Mouse (Mus musculus) megakaryocyte, adult 5-6 weeks (primary cell): ENCODE measurements around the gene Nudt14. TPM values are rescaled to one million over a fixed set of nuclear protein-coding genes. Genes with fewer than 3 reads are reported as not detected.
A peak's percentile ranks its signal among the peaks of the same experiment; 100 is the strongest.

Experiments used
- ATAC-seq: 2 replicates; pipeline ENCODE4 v1.8.0; 2016; ENCODE audit warnings: mild to moderate bottlenecking, inconsistent platforms; ENCODE audit not compliant: poor library complexity, severe bottlenecking
- total RNA-seq, 2 experiments: library from RNA; stranded (forward) in 1 of 2; stranded (reverse) in 1 of 2; fragments of 153-499, 151-499 nt in 1 of 2; fragments of 221-1000, 200-1000 nt in 1 of 2; gene quantifications; 2 replicates each; pipeline versions ENCODE4 v1.2.3 to v1.2.4; 2015 to 2017

The Nudt14 gene
- total RNA-seq, 2 experiments from 2014 or later = 9.7 to 11.9 TPM

DNA sequence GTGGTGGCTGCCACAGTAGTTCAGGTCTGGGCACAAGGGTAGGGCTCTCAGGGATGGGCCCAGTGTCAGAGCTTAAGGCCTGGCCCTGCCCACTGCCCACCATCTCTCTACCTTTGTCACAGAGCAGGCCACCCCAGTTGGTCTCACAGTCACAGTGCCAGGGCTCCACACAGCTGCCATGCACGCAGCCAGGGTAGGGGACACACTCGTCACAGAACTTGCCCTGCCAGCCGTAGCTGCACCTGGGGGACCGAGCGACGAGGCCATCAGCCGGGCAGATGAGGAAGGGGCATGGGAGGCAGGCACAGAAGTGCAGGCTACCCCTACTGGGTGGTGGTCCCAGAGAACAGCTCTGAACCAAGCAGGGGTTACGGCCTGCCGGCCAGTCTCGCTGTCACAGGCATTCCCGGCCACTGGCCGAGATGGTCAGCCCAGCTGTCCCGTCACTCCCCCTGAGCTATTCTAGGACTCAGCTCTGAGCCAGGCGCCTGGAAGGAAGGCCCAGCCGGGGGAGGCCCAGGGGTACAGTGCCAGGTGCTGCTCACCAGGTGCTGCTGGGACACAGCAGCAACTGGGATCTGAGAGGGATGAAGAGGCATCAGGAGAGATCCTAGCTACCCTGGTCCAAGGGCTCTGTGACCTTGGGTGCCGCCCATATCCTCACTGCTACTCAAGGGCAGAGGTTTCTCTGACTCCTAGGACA, 25.1 kb downstream of the Nudt14 start:
- no peak for ATAC-seq

DNA sequence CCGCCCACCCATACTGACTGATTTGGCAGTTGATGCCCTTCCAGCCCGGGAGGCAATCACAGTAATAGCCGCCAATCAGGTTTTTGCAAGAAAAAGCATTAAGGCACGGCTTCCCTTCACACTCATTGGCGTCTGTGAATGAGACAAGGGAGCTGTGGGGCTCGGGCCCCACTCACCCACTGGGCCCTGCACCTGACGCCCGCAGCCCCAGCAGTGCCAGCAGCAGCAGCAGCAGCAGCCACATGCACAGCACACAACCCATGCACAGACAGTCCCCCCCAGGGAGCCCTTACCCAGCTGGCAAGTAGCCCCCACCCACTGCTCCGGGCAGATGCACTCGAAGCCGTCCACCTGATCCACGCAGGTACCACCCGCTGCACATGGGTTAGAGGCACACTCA, 26.3 kb downstream of the Nudt14 start:
- ATAC-seq = no peak

DNA sequence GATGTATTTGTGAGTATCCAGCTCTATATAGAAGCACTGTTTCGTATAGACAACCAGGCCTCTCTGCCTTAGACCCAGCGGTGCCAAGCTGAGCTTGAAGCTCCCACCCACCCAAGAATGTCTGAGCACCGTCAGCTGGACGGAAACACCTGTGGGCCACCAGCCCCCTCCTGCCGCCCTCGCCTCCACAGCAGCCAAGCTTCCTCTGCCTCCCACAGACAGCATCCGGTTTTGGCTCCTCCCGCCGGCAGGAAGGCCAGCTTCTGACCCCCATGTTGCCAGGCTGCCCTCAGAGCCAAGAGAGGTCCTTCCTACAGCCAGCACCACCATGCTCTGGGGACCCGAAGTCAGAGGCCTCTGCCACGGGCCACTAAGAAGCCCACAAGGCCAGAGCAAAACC, 27.4 kb downstream of the Nudt14 start:
- no peak for ATAC-seq

DNA sequence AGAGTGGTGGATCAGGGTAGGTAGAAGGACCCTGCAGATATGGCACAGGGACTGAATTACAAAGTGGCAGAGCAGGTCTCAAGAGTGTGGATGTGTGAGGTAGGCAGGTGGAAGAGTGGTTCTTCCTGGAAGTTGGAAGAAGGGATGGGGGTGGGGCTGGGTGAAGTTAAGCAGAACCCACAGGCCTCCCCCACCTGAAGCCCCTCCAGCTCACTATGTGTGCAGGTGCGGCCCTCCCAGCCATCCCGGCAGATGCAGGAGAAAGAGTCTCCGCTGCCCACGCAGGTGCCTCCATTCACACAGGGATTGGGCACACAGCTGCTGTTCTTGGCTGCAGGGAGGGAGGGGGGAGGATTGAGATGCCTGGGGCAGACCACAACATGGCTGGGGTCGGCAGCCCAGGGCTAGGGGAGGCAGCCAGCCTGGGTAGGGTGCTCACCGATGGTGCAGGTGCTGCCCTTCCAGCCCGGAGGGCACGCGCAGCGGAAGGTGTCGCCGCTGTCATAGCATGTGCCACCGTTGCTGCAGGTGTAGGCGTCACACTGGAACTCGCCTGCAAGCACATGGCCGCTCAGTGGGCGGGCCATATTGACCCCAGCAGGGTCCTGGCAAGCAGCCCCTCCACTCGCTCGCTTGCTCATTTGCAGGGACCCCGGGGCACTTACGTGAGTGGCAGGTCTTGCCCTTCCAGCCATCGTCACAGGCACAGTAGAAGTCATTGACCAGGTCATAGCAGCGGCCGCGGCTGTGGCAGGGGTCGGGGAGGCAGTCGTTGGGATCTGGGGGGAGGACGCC, 28.8 kb downstream of the Nudt14 start:
- ATAC-seq = no peak

DNA sequence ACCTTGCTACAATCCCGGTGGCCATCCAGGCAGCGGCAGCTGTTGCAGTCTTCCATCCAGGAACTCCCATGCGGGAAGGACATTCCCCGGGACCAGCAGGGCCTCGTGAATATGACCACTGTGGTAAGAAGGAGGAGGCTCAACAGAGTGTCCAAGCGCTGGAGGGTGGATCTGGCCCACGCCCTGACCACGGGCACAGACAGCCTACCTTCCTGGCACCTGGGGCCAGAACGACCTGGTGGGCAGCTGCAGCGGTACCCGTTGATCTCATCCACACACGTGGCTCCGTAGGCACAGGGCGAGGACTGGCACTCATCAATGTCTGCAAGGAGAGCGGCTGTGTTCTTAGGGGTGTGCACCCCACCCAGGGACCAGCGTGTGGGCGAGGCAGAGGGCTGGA, 30.2 kb downstream of the Nudt14 start:
- ATAC-seq = no peak

DNA sequence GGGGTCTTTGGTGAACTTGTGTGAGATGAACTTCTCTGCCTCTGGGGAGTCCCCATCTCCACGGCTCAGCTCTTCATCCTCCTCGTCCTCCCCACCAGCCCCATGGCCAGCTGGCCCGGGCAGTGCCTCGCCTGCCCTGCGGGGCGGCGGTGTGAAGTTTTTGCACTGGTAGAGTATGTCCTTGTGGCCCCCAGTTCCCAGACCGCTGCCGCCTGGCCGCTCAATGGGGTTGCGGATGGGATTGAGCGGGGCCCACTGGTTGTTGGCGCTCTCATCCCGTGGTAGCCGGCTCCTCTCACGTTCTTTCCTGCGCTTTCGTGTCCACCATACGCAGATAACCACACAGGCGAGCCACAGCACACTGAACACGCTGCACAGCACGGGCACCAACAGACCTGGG, 32.9 kb downstream of the Nudt14 start:
- no peak for ATAC-seq

DNA sequence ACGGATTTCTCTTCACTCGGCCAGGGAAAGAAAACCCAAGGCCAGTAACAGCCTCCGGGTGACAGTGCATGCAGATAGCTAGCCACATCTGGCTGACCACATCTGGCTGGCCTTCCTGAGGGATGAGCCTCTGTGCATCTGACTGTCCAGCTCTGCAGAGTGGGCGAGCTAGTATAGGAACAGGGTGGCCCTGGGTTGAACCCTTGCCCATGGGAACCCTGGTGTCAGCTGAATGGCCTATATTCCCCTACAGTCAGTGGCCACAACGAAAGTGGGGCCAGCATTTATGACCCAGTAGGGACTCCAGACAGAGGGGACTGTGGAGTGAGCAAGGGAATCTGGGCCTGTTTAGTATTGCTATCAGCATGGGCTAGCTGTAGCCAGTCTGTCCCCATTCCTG, 36.9 kb downstream of the Nudt14 start:
- ATAC-seq = no peak

DNA sequence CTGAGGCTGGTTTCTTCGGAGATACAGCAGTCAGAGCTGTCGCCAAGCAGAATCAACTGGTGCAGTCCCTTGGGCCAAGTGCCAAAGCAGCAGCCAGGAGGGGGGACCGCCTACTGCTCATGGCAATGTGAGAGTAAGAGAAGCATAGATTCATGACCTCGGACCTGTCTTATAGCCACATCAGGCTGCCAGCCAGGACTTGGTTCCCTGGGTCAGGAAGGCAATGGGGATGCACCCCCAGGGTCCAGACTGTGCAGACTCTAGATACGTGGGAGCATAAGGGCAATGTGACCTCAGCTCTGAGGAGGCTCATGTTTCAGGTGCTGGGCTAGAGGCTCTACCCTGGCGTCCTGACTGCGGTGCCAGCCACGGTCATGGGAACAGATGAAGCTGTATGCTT, 38.0 kb downstream of the Nudt14 start:
- no peak for ATAC-seq

DNA sequence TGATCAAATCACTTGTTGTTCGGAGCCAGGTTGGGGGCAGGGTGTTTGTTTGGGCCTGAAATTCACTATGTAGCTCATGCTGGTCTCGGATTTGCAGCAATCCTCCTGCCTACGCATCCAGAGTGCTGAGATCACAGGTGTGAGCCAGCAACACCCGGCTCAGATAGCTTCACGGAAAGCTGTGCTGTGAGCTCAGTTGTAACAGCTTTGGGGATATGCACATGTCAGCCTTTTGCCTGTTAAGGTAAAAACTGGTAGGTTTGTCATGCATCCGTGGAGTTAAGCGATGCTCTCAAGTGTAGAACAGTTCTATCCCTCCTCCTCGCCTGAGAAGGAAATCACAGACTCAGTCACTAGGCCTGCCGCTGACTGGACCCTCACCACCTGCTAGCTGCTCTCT, 41.3 kb downstream of the Nudt14 start:
- no peak for ATAC-seq

DNA sequence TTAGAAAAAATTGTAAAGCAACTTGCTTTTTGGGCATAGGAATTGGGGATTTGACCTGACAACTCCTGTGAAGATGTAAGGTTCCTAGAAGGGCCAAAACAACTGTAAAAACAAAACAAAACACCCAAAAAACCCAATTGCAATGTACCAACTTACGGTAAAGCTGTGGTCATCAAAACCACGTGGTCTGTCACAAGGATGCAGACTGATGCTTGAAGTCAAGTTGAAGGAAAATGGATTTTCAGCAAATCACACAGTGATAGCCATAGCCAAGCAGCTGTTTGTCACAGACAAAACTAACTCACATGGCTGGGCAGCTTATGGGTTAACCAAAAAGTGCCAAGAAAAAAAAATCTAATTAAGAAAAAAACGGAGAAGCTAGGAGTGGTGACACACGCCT, 43.0 kb downstream of the Nudt14 start:
- no peak for ATAC-seq

DNA sequence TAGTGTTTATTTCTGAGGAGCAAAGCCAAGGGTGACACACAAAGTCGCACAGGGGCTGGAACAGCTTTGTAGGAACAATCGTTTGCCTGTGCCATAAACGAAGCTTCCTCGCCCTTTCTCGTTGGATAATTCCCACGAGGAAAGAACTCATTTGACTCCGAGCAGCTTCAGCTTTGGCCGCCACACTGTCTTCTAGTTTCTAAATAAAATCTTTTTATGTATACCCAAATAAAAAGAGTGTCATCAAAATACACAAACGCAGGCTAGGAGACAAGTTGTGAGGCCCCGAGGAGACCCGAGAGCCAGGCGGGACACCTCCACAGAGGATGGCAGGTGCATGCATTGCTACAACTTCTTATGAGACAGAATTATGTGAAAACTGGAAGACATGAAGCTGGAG, 43.6 kb downstream of the Nudt14 start:
- no peak for ATAC-seq

DNA sequence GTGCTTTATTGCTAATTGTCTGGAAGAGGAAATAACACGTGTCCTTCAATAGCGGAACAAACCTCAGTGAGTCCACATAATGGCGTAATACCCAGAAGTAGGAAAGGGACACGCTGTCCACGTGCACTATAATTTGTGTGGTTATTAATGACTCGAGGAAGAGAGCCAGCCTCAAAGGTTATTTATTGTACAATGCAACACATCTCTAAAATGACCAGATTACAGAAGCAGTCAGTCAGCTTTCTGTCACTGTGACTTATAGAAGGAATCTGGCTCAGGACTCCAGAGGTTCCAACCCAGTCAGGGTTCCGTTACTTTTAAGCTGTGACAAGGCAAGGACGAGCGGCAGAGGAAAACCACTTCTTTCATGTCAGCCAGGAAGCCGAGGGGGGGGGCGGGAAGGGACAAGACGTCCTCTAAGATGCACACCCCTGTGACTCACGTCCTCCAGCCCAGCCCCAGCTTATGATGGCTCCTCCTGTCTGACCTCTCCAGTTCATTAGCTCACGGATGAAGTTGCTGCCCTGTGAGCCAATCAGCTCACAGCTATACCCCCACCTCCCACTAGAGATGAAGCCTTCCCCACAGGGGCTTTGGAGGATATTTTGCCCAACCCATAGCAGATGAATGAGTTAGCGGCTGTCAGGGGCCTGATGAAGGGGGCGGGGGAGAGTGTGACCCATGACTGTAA, 44.3 kb downstream of the Nudt14 start:
- peak; percentile 70 for ATAC-seq

DNA sequence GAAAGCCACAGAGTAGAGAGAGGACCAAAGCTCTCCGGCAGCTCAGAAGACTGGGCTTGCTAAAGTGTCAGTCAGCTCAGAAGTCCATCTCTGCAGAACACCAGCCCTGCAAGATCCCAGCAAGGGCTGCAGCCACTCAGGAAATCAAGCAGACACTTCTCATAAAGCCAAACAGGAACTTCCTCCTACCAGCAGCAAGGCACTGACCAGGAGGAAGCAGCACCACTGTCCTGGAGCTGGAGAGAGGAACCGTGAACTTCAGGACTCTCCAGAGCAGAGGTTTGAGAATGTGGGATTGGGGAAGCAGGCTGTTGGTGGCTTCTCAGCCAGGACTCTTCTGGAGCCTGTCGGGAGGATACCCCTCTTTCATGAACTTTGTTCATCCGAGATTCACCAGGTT, 47.0 kb downstream of the Nudt14 start:
- ATAC-seq = peak; percentile 81

DNA sequence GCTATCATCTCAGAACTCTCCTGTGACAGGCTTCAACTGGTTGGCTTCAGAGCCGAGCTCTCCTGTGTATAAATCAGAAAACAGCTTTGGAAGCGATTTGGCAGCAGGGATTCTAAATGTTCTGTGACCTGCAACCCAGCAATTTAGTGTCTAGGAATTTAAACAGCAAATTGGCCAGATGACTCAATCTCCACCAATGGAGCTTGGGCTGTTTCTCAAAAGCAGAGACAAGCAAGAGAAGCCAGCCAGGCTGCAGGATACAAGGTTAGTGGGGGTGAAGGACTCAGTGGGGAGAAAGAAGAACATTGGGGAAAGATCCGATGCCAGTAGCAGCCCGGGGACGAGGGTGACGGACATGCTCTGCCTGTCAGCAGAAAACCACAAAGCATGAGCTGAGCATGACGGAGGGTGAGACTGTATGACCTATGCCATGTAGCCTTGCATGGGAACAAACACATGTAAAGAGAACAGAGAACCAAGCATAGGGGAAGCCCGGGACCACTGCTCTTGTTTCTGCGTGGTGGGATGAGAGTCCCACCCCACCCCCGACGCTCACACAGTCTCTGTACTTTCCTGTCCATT, 47.5 kb downstream of the Nudt14 start:
- no peak for ATAC-seq

DNA sequence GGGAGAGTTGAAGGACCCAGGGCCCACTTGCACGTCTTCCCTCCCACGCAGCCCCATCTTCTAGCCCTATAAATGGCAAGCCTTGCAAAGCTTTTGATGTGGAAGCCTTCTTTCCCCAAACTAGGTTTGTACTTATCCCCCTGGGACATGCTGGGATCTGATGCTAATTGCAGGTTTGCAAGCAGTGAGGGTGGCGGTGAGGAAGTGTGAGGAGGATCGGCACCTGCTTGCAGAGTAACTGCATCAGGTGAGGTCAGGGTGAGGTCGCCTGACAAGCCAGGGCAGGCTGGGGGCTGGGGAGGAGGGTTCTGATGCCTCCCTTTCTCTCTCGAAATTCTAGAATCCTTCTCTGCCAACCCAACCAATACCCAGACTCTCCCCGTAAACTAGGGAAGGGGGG, 56.5 kb downstream of the Nudt14 start:
- ATAC-seq = no peak

Other genes with a start within 250 kb of the Nudt14 start
- gene Cep170b, start 221.7 kb downstream of the Nudt14 start, total RNA-seq (2015) = 0.41 and 1.2 TPM in 2 replicates
- 0.20 and 0.22 TPM in 2 replicates for gene Cep170b, start 221.7 kb downstream of the Nudt14 start, total RNA-seq (2017)
- 532 and 545 TPM in 2 replicates for gene Pld4, start 181.5 kb downstream of the Nudt14 start, total RNA-seq (2015)
- gene Pld4, start 181.5 kb downstream of the Nudt14 start, total RNA-seq (2017) = 316 and 364 TPM in 2 replicates
- not detected in 2 replicates for gene Ahnak2, start 139.5 kb downstream of the Nudt14 start, total RNA-seq (2015)
- gene Ahnak2, start 139.5 kb downstream of the Nudt14 start, total RNA-seq (2017) = 0.04 and 0.15 TPM in 2 replicates
- 0.16 and 0.32 TPM in 2 replicates for gene Clba1, start 133.2 kb downstream of the Nudt14 start, total RNA-seq (2015)
- 0.40 and 0.69 TPM in 2 replicates for gene Clba1, start 133.2 kb downstream of the Nudt14 start, total RNA-seq (2017)
- 62.0 and 67.7 TPM in 2 replicates for gene Cdca4, start 112.7 kb downstream of the Nudt14 start, total RNA-seq (2015)
- 48.9 and 57.9 TPM in 2 replicates for gene Cdca4, start 112.7 kb downstream of the Nudt14 start, total RNA-seq (2017)
- 20.0 and 25.8 TPM in 2 replicates for gene Gpr132, start 73.9 kb downstream of the Nudt14 start, total RNA-seq (2015)
- 7.6 and 10.7 TPM in 2 replicates for gene Gpr132, start 73.9 kb downstream of the Nudt14 start, total RNA-seq (2017)
- 0.36 and 1.3 TPM in 2 replicates for gene Jag2, start 12.3 kb downstream of the Nudt14 start, total RNA-seq (2015)
- gene Jag2, start 12.3 kb downstream of the Nudt14 start, total RNA-seq (2017) = not detected in 2 replicates
- gene Btbd6, start 34.4 kb upstream of the Nudt14 start, total RNA-seq (2015) = 4.2 and 5.9 TPM in 2 replicates
- 2.4 and 4.0 TPM in 2 replicates for gene Btbd6, start 34.4 kb upstream of the Nudt14 start, total RNA-seq (2017)
- gene Brf1, start 58.6 kb upstream of the Nudt14 start, total RNA-seq (2015) = 20.2 and 25.3 TPM in 2 replicates
- gene Brf1, start 58.6 kb upstream of the Nudt14 start, total RNA-seq (2017) = 37.0 and 43.6 TPM in 2 replicates
- gene Pacs2, start 72.4 kb upstream of the Nudt14 start, total RNA-seq (2015) = 55.1 TPM in 2 replicates
- gene Pacs2, start 72.4 kb upstream of the Nudt14 start, total RNA-seq (2017) = 36.5 and 37.5 TPM in 2 replicates
- 0.25 TPM in 1 of 2 replicates, not detected in the other for gene Tex22, start 132.4 kb upstream of the Nudt14 start, total RNA-seq (2015)
- 0.88 TPM in 1 of 2 replicates, not detected in the other for gene Tex22, start 132.4 kb upstream of the Nudt14 start, total RNA-seq (2017)
- gene Mta1, start 156.2 kb upstream of the Nudt14 start, total RNA-seq (2015) = 32.0 and 35.5 TPM in 2 replicates
- gene Mta1, start 156.2 kb upstream of the Nudt14 start, total RNA-seq (2017) = 14.5 and 21.4 TPM in 2 replicates
- 0.38 and 2.0 TPM in 2 replicates for gene Crip2, start 198.1 kb upstream of the Nudt14 start, total RNA-seq (2015)
- 2.1 TPM in 1 of 2 replicates, not detected in the other for gene Crip2, start 198.1 kb upstream of the Nudt14 start, total RNA-seq (2017)
- 2,464 and 2,556 TPM in 2 replicates for gene Crip1, start 204.2 kb upstream of the Nudt14 start, total RNA-seq (2015)
- gene Crip1, start 204.2 kb upstream of the Nudt14 start, total RNA-seq (2017) = 1,998 and 2,176 TPM in 2 replicates
- 3.6 and 3.7 TPM in 2 replicates for gene Tedc1, start 214.3 kb upstream of the Nudt14 start, total RNA-seq (2015)
- 12.3 and 13.0 TPM in 2 replicates for gene Tedc1, start 214.3 kb upstream of the Nudt14 start, total RNA-seq (2017)
- gene Tmem121, start 243.8 kb upstream of the Nudt14 start, total RNA-seq (2015) = 0.69 TPM in 1 of 2 replicates, not detected in the other
- not detected in 2 replicates for gene Tmem121, start 243.8 kb upstream of the Nudt14 start, total RNA-seq (2017)